Mouse (Mus musculus) brain, embryonic 18.5 days (tissue): ENCODE measurements at regions not wholly inside any gene's neighbourhood (a gene's known extent, or its start where the extent isn't known, plus 50 kb on each side); places are given as distances from the start of the nearest gene placed in this dataset.

ENCODE experiments used
- DNase-seq: peaks from one replicate; pipeline ENCODE4 v3.0.0-alpha.2; 2012; ENCODE audit warnings: low read depth, low spot score

- DNase-seq = no peak
Measured at GRCm38 (mm10) chr9:17396056-17396455, 895.0 kb upstream of the Fat3 start.

GRCm38 (mm10) chr9:17393061-17393460, 892.0 kb upstream of the Fat3 start:
- peak; percentile 51 for DNase-seq
